Mouse (Mus musculus): Measurements from ENCODE around the gene Slc37a3.

GRCm38 (mm10) chr6:39287782-39288181 lies 89.7 kb downstream of the Slc37a3 start:
- TF ChIP-seq CTCF (IDR thresholded peaks at IDR 0.05; ENCODE audit: borderline replicate concordance, control insufficient read depth, extremely low read depth, insufficient read depth, low read length, poor library complexity): no peak
- no peak for TF ChIP-seq POLR2A (IDR thresholded peaks at IDR 0.05; ENCODE audit: control insufficient read depth, extremely low read depth, insufficient read depth, low read length, poor library complexity)

All from thymus, adult 2 months (tissue).